Mouse (Mus musculus): ENCODE data around the gene Gm13769. TPM values are rescaled to one million over a fixed set of nuclear protein-coding genes. Genes with fewer than 3 reads are reported as not detected.

Gene Gm13769
- not detected in 2 replicates for polyA plus RNA-seq (2015; fragmentation: Nextera tagmentation; extraction: Ambion mirVana)

DNA sequence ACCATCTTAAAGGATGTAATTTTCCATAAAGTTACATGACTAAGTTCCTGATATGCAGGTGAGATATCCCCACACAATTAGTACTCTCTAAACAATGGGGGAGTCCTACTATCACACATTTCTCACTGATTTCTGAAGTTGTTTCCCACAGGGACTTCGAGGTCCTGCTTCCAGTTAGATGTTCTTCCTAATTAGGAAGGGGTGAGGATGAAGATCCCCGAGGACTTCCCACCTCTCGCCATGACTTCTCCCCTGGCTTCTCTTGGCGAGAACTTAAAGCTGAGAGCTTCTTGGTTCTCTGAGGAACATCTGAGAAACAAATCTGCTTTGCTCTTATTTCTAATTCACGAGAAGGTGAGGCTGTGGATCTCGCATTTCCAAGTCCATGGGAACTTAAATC, at the start of gene Gm13769:
Gm13769 (plus strand) TSS at position 301 of the 400 bp plus-strand sequence.

DNA sequence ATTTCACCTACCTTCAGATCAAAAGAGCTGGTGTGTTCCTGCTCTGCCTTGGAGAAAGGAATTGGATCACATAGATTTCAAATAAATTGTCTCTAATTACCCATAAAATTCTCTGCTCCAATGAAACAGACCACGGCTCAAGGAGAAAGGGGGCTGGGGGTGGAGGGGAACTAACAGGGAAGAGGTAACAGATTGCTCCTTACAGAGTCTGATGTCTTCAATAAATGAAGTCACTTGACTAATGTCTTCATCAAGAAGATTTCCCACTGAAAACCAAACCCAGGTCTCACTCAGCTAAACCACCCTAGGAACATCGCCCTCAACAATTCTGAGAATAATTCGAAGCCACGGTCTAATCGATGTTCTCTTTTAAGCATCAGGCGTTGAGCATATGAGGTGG, 29.3 kb upstream of the Gm13769 start, which contains the start of gene Olfr1272:
Olfr1272 (minus strand) TSS at position 101 of the 400 bp plus-strand sequence.

Other genes with a start within 250 kb of the Gm13769 start
- gene Olfr1269, start 200.8 kb upstream of the Gm13769 start, polyA plus RNA-seq (2015; fragmentation: Nextera tagmentation; extraction: Ambion mirVana): not detected in 2 replicates
- not detected in 2 replicates for gene Olfr32, start 179.9 kb upstream of the Gm13769 start, polyA plus RNA-seq (2015; fragmentation: Nextera tagmentation; extraction: Ambion mirVana)
- gene Olfr1270, start 169.1 kb upstream of the Gm13769 start, polyA plus RNA-seq (2015; fragmentation: Nextera tagmentation; extraction: Ambion mirVana): not detected in 2 replicates
- not detected in 2 replicates for gene Olfr1506, start 97.7 kb upstream of the Gm13769 start, polyA plus RNA-seq (2015; fragmentation: Nextera tagmentation; extraction: Ambion mirVana)
- gene Olfr142, start 64.6 kb upstream of the Gm13769 start, polyA plus RNA-seq (2015; fragmentation: Nextera tagmentation; extraction: Ambion mirVana): not detected in 2 replicates
- gene Olfr1271, start 51.2 kb upstream of the Gm13769 start, polyA plus RNA-seq (2015; fragmentation: Nextera tagmentation; extraction: Ambion mirVana): not detected in 2 replicates
- gene Olfr1272, start 29.4 kb upstream of the Gm13769 start, polyA plus RNA-seq (2015; fragmentation: Nextera tagmentation; extraction: Ambion mirVana): not detected in 2 replicates
- not detected in 2 replicates for gene Olfr1274-ps, start 76.5 kb downstream of the Gm13769 start, polyA plus RNA-seq (2015; fragmentation: Nextera tagmentation; extraction: Ambion mirVana)

Measured in neural tube, postnatal 0 days (tissue).